Comparison of ENCODE assay signal across 10 mouse cellular contexts in the genomic region with DNA sequence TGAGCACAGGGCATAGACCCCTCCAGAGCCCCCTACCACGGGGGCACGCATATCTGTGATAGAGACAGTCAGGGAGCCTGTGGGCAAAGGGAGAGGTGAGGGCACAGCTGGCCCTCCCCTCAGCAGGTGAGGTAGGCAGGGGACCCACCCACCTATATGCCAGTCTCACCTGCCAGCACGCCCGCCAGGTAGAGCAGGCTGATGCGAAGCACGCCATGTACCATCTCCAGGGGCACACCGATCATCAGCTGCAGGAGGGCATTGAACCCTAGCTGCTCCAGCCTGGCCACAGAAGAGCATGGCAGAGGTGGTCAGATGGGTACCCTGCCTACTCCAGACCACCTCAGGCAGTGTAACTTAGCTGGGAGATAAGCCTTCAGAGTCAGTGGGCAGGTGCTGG. TPM values are rescaled to one million over a fixed set of nuclear protein-coding genes. Genes with fewer than 3 reads are reported as not detected.
DNase-seq lines count a peak whose midpoint lies in the region; ATAC-seq and TF ChIP-seq lines count a peak whose summit lies in the region.
"Had no signal": no experiment of that assay in that cellular context is flagged by ENCODE, and none has a peak within 500 bp of the region (broad histone marks: within the 10 kb centered on the region; RNA-seq: fewer than 3 reads in every experiment).

No protein-coding gene starts in this region.

- H3K4me1 ChIP-seq in midbrain, embryonic 10.5 days: peaks cover 79% of the 10 kb centered on the region
- peaks cover 52% of the 10 kb centered on the region for H3K4me1 ChIP-seq in midbrain, embryonic 11.5 days (ENCODE audit: control insufficient read depth, insufficient read depth, low read length)
- H3K4me1 ChIP-seq in liver, embryonic 12.5 days: peaks cover 84% of the 10 kb centered on the region
- H3K4me1 ChIP-seq in stomach, postnatal 0 days (replicated peaks; ENCODE audit: control insufficient read depth, insufficient read depth): peaks cover 27% of the 10 kb centered on the region

- H3K36me3 ChIP-seq in midbrain, embryonic 10.5 days: peaks cover 67% of the 10 kb centered on the region
- H3K36me3 ChIP-seq in midbrain, embryonic 11.5 days (ENCODE audit: control insufficient read depth, insufficient read depth, low read length): peaks cover 17% of the 10 kb centered on the region
- peaks cover 65% of the 10 kb centered on the region for H3K36me3 ChIP-seq in liver, embryonic 12.5 days
- H3K36me3 ChIP-seq in stomach, postnatal 0 days (ENCODE audit: control insufficient read depth, insufficient read depth, low read length): peaks cover 23% of the 10 kb centered on the region

- DNase-seq in heart, adult 11 months: peak; percentile 96
- no peak for DNase-seq in heart, postnatal 36 days
- DNase-seq in midbrain, embryonic 10.5 days (ENCODE audit: low spot score): no peak
- no peak for DNase-seq in midbrain, embryonic 11.5 days (ENCODE audit: low spot score, missing footprints)
- no peak for DNase-seq in stomach, postnatal 0 days (ENCODE audit: low spot score)
- DNase-seq in thymus, postnatal 25 days: no peak
- DNase-seq in thymus, postnatal 0 days (ENCODE audit: low spot score): no peak
- DNase-seq: cerebellum, adult 2 months had no signal

- WGBS in midbrain, embryonic 10.5 days: 94% methylated on average over 7 of the region's 7 CpGs
- 94% methylated on average over 7 of the region's 7 CpGs for WGBS in midbrain, embryonic 11.5 days
- WGBS in liver, embryonic 12.5 days (ENCODE audit: insufficient replicate concordance): 88% methylated on average over 7 of the region's 7 CpGs
- WGBS in stomach, postnatal 0 days: 80% methylated on average over 7 of the region's 7 CpGs

- intact Hi-C loops in heart, postnatal 36 days (cut with DNase I): no loop called here

- H3K4me3 ChIP-seq in midbrain, embryonic 10.5 days: peak overlapping the region; percentile 89
- H3K4me3 ChIP-seq in midbrain, embryonic 11.5 days (ENCODE audit: low read depth, low read length): no peak overlapping the region
- peak overlapping the region; percentile 84; the same call in 1 of the 2 replicates for H3K4me3 ChIP-seq in liver, embryonic 12.5 days
- no peak overlapping the region for H3K4me3 ChIP-seq in stomach, postnatal 0 days (ENCODE audit: low read depth, low read length)

- H3K27me3 ChIP-seq in midbrain, embryonic 10.5 days (ENCODE audit: low read depth, poor library complexity, severe bottlenecking): no peaks in the 10 kb centered on the region
- H3K27me3 ChIP-seq in midbrain, embryonic 11.5 days (ENCODE audit: control insufficient read depth, insufficient read depth, low read length): no peaks in the 10 kb centered on the region; the same call in 1 of the 2 replicates
- no peaks in the 10 kb centered on the region for H3K27me3 ChIP-seq in liver, embryonic 12.5 days (replicated peaks)
- H3K27me3 ChIP-seq in stomach, postnatal 0 days (ENCODE audit: control insufficient read depth, insufficient read depth, low read length): no peaks in the 10 kb centered on the region

- no peaks in the 10 kb centered on the region for H3K9me3 ChIP-seq in midbrain, embryonic 10.5 days (replicated peaks)
- H3K9me3 ChIP-seq in midbrain, embryonic 11.5 days (ENCODE audit: control insufficient read depth, low read length): no peaks in the 10 kb centered on the region
- H3K9me3 ChIP-seq in liver, embryonic 12.5 days (replicated peaks): no peaks in the 10 kb centered on the region
- no peaks in the 10 kb centered on the region for H3K9me3 ChIP-seq in stomach, postnatal 0 days (ENCODE audit: control insufficient read depth, low read length)

- no peak overlapping the region for H3K4me2 ChIP-seq in midbrain, embryonic 11.5 days
- H3K4me2 ChIP-seq in liver, embryonic 12.5 days: peak overlapping the region; percentile 84
- peak overlapping the region; percentile 88; the same call in 1 of the 2 replicates for H3K4me2 ChIP-seq in stomach, postnatal 0 days (replicated peaks; ENCODE audit: low read depth)

- H3K27ac ChIP-seq in midbrain, embryonic 10.5 days (replicated peaks): no peak overlapping the region
- H3K27ac ChIP-seq in midbrain, embryonic 11.5 days (ENCODE audit: low read depth, low read length): no peak overlapping the region
- H3K27ac ChIP-seq in liver, embryonic 12.5 days: no peak overlapping the region
- H3K27ac ChIP-seq in stomach, postnatal 0 days (replicated peaks): no peak overlapping the region

- TF ChIP-seq EP300 in stomach, postnatal 0 days (optimal IDR thresholded peaks at IDR 0.05): no peak

- no peak for TF ChIP-seq CTCF in stomach, postnatal 0 days (IDR thresholded peaks at IDR 0.05; ENCODE audit: low read depth)

- no peak for ATAC-seq in midbrain, embryonic 11.5 days (ENCODE audit: low FRiP score)
- ATAC-seq in liver, embryonic 12.5 days: no peak
- no peak for ATAC-seq in stomach, postnatal 0 days (ENCODE audit: low FRiP score, low TSS enrichment)
- ATAC-seq: activated CD4-positive, CD25-positive, alpha-beta regulatory T cell, adult 4 months had no signal

- H3K9ac ChIP-seq in midbrain, embryonic 11.5 days (ENCODE audit: low read length): no peak overlapping the region
- peak overlapping the region; percentile 92; the same call in 1 of the 2 replicates for H3K9ac ChIP-seq in liver, embryonic 12.5 days
- no peak overlapping the region for H3K9ac ChIP-seq in stomach, postnatal 0 days (ENCODE audit: low read length)

RNA-seq across cellular contexts. Expression of a gene that starts 1.8 kb away (rescaled TPM):
- total RNA-seq in heart, postnatal 36 days (2021): 1 to 10 TPM; 1.4 to 1.9 TPM
- polyA plus RNA-seq in midbrain, embryonic 10.5 days (2016; fragmentation: Nextera tagmentation; extraction: Ambion mirVana): 1.7 and 2.7 TPM in 2 replicates
- polyA plus RNA-seq in midbrain, embryonic 11.5 days (2014; fragmentation: Nextera tagmentation; extraction: Ambion mirVana): 2.3 and 3.2 TPM in 2 replicates
- 0.80 and 0.89 TPM in 2 replicates for polyA plus RNA-seq in liver, embryonic 12.5 days (2016; fragmentation: Nextera tagmentation; extraction: Ambion mirVana)
- polyA plus RNA-seq in stomach, postnatal 0 days (2015; fragmentation: Nextera tagmentation; extraction: Ambion mirVana): 3.1 and 4.3 TPM in 2 replicates
- polyA plus RNA-seq in thymus, postnatal 0 days (2015; fragmentation: Nextera tagmentation; extraction: Ambion mirVana): 0.38 and 0.45 TPM in 2 replicates

RNA-seq across cellular contexts. Expression of a gene that starts 2.1 kb away (rescaled TPM):
- 100 to 1,000 TPM; 111 to 116 TPM for total RNA-seq in heart, postnatal 36 days (2021)
- polyA plus RNA-seq in midbrain, embryonic 10.5 days (2016; fragmentation: Nextera tagmentation; extraction: Ambion mirVana): 381 and 403 TPM in 2 replicates
- polyA plus RNA-seq in midbrain, embryonic 11.5 days (2014; fragmentation: Nextera tagmentation; extraction: Ambion mirVana): 280 and 296 TPM in 2 replicates
- 150 and 156 TPM in 2 replicates for polyA plus RNA-seq in liver, embryonic 12.5 days (2016; fragmentation: Nextera tagmentation; extraction: Ambion mirVana)
- 215 and 224 TPM in 2 replicates for polyA plus RNA-seq in stomach, postnatal 0 days (2015; fragmentation: Nextera tagmentation; extraction: Ambion mirVana)
- 181 and 191 TPM in 2 replicates for polyA plus RNA-seq in thymus, postnatal 0 days (2015; fragmentation: Nextera tagmentation; extraction: Ambion mirVana)

RNA-seq across cellular contexts. Expression of a gene that starts 6.3 kb away (rescaled TPM):
- total RNA-seq in heart, postnatal 36 days (2021): 1 to 10 TPM; 2.2 to 3.3 TPM
- polyA plus RNA-seq in midbrain, embryonic 10.5 days (2016; fragmentation: Nextera tagmentation; extraction: Ambion mirVana): 1.7 and 2.2 TPM in 2 replicates
- 0.63 and 1.2 TPM in 2 replicates for polyA plus RNA-seq in midbrain, embryonic 11.5 days (2014; fragmentation: Nextera tagmentation; extraction: Ambion mirVana)
- 0.43 and 0.64 TPM in 2 replicates for polyA plus RNA-seq in liver, embryonic 12.5 days (2016; fragmentation: Nextera tagmentation; extraction: Ambion mirVana)
- polyA plus RNA-seq in stomach, postnatal 0 days (2015; fragmentation: Nextera tagmentation; extraction: Ambion mirVana): 1.8 and 2.3 TPM in 2 replicates
- 1.2 and 1.5 TPM in 2 replicates for polyA plus RNA-seq in thymus, postnatal 0 days (2015; fragmentation: Nextera tagmentation; extraction: Ambion mirVana)

RNA-seq across cellular contexts. Expression of a gene that starts 6.6 kb away (rescaled TPM):
- 10 to 100 TPM; 30.8 to 35.3 TPM for total RNA-seq in heart, postnatal 36 days (2021)
- 58.7 and 68.4 TPM in 2 replicates for polyA plus RNA-seq in midbrain, embryonic 10.5 days (2016; fragmentation: Nextera tagmentation; extraction: Ambion mirVana)
- polyA plus RNA-seq in midbrain, embryonic 11.5 days (2014; fragmentation: Nextera tagmentation; extraction: Ambion mirVana): 50.3 and 54.1 TPM in 2 replicates
- 26.6 and 26.8 TPM in 2 replicates for polyA plus RNA-seq in liver, embryonic 12.5 days (2016; fragmentation: Nextera tagmentation; extraction: Ambion mirVana)
- polyA plus RNA-seq in stomach, postnatal 0 days (2015; fragmentation: Nextera tagmentation; extraction: Ambion mirVana): 29.7 and 31.5 TPM in 2 replicates
- 28.8 and 32.2 TPM in 2 replicates for polyA plus RNA-seq in thymus, postnatal 0 days (2015; fragmentation: Nextera tagmentation; extraction: Ambion mirVana)

RNA-seq across cellular contexts. Expression of a gene that starts 9.3 kb away (rescaled TPM):
- total RNA-seq in heart, postnatal 36 days (2021): 100 to 1,000 TPM; 110 to 115 TPM
- polyA plus RNA-seq in midbrain, embryonic 10.5 days (2016; fragmentation: Nextera tagmentation; extraction: Ambion mirVana): 23.9 and 25.2 TPM in 2 replicates
- polyA plus RNA-seq in midbrain, embryonic 11.5 days (2014; fragmentation: Nextera tagmentation; extraction: Ambion mirVana): 7.0 and 8.7 TPM in 2 replicates
- polyA plus RNA-seq in liver, embryonic 12.5 days (2016; fragmentation: Nextera tagmentation; extraction: Ambion mirVana): 15.8 and 17.4 TPM in 2 replicates
- polyA plus RNA-seq in stomach, postnatal 0 days (2015; fragmentation: Nextera tagmentation; extraction: Ambion mirVana): 10.7 and 13.2 TPM in 2 replicates
- polyA plus RNA-seq in thymus, postnatal 0 days (2015; fragmentation: Nextera tagmentation; extraction: Ambion mirVana): 19.7 and 22.6 TPM in 2 replicates

Comparison
In these comparisons a context has a peak if more than half of its experiments do, and no peak if none do; other contexts are left out.
1. H3K4me3 ChIP-seq: peak in midbrain, embryonic 10.5 days (single experiment) and liver, embryonic 12.5 days (single experiment); none in midbrain, embryonic 11.5 days (single experiment) and stomach, postnatal 0 days (single experiment).